Mouse (Mus musculus) heart, adult 11 months (tissue): Measurements from ENCODE around the gene Acot4.
"Not testable (repeated sequence)": the region's sequence is repeated elsewhere in the genome, so short reads cannot be mapped to it uniquely, and the experiment has no call there.

Experiments
- DNase-seq: peaks from one replicate; pipeline ENCODE4 v3.0.0; 2022

The Acot4 gene

DNA sequence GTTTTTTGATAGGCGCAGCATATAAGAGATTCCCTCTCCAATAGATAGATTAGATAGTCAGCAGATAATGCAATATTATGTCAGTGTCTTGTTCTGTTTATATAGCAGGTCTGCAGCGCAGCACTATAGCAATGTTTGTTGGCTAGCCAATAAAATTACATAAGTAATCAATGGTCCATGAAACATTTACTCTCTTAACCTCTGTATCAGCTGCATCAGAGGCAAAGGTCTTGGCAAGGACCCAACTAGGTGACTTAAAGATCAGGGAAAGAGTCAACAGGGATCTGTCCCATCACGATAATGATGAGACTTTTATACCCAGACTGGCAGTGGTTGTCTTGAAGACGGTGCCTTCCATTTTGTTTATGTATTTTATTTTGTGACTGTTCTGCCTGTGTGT lies 5.3 kb upstream of the Acot4 start:
- DNase-seq = no peak

DNA sequence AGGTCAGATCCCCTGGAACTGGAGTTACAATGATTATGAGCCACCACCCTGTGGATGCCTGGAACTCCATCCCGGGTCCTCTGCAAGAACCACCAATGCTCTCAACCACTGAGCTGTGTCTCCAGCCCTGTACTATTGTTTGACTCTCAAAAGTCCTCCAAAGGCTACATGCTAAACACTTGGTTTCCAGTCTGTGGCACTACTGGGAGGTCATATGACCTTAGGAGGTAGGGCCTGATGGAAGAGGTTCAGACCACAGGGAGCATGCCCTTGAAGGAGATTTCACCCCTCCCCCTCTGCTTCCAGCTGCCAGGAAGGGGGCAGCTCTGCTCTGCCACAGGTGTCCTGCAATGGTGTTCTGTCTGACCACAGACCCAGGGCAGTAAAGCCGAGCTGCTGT lies 4.9 kb upstream of the Acot4 start:
- not testable (repeated sequence) for DNase-seq

DNA sequence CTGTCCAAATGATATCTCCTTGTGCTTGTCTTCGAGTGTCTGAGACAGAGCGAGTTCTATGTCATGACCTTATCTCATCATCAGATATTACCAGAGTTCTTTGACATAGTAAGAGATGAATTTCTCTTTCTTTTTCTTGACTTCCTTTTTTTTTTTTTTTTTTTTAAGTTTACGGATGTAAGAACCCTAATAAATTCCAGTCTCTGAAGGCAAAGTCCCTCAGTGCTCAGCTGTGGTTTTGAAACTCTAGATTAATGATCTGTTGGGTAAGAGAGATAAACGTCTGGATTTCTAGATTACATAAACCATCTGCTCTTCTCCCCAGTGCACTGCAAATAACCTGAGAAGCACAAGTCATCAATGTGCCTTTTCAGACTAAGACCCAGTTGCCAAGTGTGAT lies 4.1 kb upstream of the Acot4 start:
- DNase-seq = no peak

DNA sequence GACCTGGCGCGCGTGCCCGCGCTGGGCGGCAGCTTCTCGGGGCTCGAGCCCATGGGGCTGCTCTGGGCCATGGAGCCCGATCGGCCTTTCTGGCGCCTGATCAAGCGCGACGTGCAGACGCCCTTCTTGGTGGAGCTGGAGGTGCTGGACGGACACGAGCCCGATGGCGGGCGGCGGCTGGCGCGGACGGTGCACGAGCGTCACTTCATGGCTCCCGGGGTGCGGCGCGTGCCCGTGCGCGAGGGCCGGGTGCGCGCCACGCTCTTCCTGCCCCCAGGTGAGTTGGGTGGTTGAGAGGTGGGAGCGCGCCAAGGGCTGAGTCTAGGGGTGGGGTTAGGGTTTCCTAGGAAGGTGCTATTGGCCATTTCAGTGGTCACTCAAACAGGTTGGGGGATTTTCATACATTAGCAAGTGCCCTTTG lies 522 bp downstream of the Acot4 start, which contains the start of gene Gm49366:
TSS of gene Gm49366 (plus strand) at position 245 of the 421 bp plus-strand sequence.
- peak; percentile 91 for DNase-seq

DNA sequence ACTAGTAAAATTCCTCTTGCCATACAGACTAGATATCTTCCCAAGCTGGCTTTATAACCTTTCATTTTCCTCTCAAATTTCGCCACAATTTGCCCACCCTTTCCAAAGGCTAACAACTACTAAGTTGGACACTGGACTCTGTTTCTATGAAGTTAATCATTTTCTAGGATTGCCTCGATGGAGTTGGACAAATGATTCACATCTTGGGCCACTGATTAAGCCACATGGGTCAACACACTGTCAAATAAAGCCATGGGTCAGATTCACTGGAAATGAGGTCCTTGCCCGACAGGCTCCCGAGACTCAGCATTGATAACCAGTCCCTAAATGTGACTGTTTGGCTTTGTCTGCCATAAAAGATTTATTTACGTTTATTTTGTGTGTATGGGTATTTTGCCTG lies 4.1 kb downstream of the Acot4 start:
- DNase-seq = no peak

DNA sequence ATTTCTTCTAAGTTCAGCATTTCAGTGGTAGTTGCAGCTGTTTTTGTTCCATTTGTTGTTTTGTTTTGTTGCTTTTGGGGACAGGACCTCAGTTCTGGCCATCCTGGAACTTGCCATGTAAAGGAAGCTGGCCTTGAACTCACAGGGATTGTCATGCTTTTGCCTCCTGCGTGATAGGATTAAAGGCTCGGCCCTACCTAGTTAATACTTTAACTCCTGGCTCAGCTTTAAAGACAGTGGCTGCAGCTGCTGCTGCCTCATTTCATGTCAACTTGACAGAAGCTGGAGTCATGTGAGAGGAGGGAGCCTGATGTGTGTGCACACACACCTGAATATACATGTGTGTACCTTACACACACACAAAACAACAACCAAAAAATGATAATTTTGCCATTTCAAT lies 5.9 kb downstream of the Acot4 start:
- DNase-seq = peak; percentile 16

DNA sequence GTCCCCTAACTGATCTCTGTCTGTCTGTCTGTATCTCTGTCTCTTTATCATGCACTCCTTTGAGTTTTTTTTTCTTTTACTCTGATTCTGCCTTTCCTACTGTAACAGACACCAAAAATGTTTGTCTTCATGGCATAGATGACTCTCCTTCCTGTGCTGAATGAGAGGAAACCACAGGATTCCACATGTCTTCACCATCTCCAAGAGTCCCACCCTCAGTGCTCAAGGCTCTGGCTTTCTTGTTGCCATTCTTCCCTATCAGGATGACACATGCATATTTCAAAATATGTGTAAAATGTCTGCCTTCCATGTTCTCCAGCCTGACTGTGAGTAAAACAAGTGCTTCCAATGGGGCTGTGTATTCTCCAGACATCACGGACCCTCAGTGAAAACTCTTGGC lies 8.7 kb downstream of the Acot4 start:
- peak; percentile 40 for DNase-seq

DNA sequence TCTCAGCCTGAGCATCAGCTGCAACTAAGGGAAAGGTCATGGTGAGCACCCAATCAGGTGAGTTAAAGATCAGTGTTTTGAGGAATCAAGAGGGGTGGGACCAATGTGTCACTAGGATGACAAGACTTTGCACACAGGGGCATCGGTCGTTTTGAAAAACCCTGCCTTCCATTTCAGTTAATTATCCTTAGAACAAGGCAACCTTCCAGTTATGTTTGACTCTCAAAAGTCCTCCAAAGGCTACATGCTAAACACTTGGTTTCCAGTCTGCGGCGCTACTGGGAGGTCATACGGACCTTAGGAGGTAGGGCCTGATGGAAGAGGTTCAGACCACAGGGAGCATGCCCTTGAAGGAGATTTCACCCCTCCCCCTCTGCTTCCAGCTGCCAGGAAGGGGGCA lies 12.6 kb downstream of the Acot4 start:
- DNase-seq = peak; percentile 76

DNA sequence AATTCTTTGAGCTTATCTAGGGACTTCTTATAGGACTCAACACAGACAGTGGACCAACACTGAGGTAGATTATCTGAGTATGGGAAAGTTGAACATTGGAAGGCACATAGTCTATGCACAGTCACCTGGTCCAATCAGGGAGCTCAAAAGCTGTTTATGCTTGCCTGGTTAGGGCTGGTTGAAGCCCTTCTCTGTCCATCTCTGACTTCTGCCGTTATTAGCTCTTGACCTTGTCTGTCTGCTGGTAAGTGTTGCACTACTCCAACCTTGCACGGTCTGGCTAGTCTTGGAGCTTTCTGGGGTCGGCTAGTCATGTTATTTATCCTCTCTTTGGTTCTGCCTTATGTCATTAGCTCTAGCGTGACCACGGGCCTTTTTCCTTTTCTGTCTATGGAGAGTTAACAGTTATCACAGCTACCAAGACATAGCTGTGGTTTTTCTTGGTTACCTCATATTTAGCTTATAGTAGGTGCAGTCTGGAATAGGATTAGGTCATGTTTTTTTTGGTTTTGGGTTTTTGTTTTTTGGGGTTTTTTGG lies 13.8 kb downstream of the Acot4 start, which contains the start of gene Acot3:
TSS of gene Acot3 (plus strand) at position 208 of the 538 bp plus-strand sequence.
- DNase-seq = peak; percentile 71

DNA sequence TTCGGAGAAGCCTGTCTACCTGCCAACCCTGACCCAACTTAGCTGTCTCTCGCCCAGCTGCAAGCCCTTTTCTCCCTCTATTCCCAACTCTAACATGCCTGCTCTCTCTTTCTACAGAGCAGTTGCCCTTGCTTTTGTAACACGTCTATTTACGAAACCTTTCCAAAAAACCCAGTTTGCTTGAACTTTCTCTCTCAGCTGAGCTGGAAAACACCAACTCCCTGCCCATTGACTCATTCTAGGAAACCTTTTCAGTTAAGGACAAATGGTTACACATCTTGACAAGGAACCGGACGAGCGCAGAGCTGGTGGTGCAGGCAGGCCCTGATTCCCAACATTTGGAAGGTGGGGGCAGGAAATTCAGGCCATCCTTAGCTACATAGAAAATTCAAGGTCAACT lies 14.4 kb downstream of the Acot4 start:
- DNase-seq = no peak

DNA sequence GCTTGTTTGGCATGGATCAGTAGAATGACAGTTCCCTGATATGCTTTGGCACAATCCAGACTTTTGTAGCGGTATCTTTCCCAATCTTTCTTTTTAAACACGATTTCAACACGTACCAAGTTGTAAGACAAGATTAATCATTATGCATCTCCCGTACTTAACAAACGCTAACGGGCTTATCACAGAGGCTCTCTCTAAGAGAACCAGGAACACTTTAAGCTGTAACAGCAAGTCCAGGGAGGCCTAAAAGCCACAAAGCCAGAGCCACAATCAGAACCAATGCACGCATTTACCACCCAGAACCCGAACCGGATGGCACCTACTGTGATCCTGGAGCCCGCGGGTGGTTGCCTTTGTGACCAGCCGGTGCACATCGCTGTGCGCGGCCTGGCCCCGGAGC lies 15.0 kb downstream of the Acot4 start:
- peak; percentile 55 for DNase-seq

DNA sequence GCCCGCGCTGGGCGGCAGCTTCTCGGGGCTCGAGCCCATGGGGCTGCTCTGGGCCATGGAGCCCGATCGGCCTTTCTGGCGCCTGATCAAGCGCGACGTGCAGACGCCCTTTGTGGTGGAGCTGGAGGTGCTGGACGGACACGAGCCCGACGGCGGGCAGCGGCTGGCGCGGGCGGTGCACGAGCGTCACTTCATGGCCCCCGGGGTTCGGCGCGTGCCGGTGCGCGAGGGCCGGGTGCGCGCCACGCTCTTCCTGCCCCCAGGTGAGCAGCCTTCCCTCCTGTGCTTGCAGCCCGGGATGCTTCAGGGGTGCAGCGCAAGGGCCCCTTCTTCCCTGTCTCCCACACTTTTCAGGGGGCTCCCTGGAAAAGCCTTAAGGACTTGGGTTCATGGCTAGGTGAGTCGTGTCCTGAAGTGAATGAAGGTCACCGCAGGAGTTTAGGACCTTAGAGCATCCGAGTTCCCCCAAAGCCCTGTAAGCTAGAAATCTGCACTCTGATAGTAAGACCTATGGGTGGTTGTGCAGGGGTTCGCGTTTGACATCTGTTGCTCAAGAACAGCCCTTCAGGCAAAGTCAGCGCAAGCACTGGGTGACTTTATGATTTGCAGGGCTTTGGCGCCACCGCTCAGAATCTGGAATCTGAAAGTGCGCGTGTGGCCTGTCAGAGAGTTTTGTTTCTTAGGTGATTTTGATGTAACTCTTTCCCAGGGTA lies 15.7 kb downstream of the Acot4 start:
- no peak for DNase-seq

DNA sequence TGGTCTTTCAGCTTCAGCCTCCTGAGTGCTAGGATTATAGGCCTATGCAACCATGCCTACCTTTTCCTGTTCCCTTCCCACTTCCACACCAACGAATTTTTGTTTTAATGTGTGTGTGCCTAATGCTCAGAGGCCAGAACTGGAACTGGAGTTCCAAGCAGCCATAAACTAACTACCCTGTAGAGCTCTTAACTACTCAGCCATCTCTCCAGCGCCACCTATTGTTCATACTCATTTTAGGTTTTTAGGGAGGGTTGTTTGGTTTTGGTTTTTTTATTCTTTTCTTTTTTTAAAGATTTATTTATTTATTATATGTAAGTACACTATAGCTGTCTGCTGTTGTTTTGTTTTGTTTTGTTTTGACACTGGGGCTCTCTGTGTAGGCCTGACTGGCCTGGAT lies 22.8 kb downstream of the Acot4 start:
- DNase-seq = no peak

DNA sequence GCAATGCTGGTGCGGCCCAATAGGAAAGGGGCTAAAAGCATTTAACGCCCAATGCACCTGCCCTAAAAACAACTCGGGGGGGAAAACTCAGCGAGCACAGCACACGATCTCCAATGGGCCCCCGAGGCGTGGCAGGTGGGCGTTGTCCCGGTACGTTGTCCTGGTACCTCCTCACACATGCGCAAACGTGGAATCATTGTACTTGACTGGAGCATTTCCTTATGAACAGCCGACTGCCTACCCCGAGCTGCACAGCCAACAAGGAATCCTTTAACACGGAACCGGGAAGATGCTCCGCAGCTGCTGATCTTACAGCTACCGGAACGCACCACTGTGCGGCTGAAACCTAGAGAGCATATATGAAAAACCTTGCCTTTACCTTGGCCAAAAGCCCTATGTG lies 24.2 kb downstream of the Acot4 start:
- peak; percentile 72 for DNase-seq

DNA sequence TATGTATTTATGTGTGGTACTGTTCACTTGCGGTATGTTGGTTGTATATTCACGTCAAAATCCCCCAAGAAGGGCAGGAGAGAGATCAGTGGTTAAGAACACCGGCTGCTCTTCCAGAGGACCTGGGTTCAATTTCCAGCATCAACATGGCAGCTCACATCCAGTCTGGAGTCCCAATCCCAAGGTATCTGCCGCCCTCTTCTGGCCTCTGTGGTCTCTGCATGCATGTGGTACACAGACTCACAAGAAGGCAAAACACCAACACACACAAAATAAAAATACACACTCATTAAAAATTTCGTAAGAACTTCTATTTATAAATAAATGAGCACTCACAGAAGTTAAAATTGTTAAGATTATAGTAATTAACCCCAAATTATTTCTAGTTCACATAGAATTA lies 25.0 kb downstream of the Acot4 start:
- peak; percentile 88 for DNase-seq

DNA sequence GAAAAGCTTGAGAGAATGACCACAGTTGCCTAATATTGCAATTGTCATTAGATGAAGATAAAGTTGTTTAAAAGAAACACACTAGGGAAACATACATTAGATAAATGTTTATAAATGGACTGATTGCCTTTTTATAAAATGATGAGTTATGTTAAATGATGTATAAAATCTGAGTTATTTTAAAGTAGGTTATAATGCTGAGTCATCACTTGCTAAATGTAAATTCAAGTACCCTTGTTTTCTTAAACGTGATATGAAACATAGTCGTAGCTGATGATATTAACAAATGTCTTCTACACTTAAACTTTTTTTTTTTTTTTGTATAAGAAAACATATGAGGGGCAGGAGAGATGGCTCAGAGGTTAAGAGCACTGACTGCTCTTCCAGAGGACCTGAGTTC lies 25.7 kb downstream of the Acot4 start:
- no peak for DNase-seq

DNA sequence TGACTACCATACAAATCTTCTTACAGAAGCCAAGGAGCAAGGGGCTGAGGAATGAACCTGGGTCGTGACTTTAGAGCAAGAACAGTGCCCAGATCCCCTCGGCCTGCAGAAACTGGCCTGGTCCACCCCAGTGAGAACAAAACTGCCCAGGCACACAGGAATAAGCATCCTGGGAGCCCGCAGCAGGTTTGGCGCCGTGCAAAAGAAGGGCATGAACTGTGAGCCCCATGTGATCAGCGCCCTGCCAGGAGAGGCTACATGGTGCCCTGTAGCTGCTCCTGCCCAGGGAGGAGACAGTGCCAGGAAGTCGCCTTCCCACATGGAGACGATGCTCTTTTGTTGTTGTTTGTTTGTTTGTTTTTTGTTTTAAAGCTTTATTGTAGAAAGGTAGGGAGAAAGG lies 26.4 kb downstream of the Acot4 start:
- DNase-seq = peak; percentile 86

DNA sequence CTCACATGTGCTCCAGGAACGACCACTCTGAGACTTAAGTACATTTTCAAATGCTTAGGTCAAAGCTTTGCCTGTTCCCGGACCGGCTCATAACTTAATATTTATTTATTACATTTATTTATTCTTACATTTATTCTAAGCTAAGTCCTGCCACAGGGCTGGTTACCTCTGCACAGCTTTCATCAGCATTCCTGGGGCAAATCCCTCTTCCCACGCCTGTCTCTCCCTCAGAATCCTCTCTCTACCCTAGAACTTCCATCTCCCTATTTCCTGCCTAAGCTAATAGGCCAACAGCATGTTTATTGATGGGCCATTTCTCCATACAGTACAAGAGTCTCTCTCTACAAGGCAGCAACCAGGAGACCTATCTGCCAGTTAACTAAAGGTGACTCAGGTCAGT lies 29.6 kb downstream of the Acot4 start:
- DNase-seq = peak; percentile 74

DNA sequence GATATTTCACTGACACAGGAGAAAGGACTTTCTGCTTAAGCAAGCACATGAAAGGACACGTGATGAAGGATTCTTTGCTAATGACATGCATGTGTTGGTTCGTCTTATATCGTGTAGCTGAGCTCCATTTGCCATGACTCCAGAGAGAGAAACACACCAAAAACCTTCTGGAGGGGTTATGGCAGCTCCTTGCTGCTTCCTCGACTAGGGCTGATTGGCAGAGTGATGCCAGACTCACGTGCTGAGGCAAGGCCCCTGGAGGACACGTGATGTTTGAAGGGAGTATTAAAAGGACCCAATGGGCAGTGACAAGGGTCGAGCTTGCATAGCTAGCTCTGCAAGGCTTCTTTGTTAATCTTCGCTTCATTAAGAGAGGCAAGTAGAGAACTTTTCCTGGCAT lies 30.1 kb downstream of the Acot4 start:
- peak; percentile 74 for DNase-seq

DNA sequence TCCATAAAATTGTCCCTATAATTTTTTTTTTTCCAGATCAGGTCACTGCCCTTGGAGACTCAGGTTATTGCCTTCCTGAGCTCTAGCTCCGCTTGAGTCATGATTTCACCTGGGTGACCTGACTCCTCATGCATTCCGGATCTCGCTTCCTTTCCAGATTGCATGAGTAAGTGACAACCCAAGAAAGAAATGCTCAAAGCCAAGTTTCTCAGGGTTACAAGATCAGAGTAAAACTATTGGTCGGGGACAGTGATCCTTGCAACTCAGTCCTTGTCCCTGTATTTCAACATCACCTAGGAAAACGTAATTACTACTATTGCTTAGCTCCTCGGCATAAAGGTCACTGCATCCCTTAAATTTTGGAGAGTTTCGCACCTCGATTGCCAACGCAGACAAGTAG lies 30.8 kb downstream of the Acot4 start, which contains the start of gene Acot5:
TSS of gene Acot5 (plus strand) at position 340 of the 400 bp plus-strand sequence.
- DNase-seq = no peak

DNA sequence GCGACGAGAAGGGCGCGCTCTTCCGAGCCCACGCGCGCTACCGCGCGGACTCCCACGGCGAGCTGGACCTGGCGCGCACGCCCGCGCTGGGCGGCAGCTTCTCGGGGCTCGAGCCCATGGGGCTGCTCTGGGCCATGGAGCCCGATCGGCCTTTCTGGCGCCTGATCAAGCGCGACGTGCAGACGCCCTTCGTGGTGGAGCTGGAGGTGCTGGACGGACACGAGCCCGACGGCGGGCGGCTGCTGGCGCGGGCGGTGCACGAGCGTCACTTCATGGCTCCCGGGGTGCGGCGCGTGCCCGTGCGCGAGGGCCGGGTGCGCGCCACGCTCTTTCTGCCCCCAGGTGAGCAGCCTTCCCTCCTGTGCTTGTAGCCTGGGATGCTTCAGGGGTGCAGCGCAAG lies 31.4 kb downstream of the Acot4 start:
- DNase-seq = peak; percentile 94

DNA sequence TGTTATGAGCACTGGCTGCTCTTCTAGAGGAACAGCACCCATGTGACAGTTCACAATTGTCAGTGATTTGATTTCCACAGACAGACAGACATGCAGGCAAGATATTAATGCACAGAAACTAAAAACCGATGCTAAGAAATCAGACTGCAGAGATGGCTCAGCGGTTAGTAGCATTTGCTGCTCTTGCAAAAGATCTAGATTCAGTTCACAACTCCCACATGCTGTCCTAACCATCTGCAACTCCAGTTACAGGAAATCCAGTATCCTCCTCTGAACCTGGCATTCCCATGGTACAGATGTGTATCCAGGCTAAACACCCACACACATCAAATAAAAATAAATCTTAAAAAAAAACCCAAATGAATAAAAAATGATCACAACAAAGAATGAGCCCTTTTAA lies 33.5 kb downstream of the Acot4 start:
- DNase-seq = peak; percentile 6

DNA sequence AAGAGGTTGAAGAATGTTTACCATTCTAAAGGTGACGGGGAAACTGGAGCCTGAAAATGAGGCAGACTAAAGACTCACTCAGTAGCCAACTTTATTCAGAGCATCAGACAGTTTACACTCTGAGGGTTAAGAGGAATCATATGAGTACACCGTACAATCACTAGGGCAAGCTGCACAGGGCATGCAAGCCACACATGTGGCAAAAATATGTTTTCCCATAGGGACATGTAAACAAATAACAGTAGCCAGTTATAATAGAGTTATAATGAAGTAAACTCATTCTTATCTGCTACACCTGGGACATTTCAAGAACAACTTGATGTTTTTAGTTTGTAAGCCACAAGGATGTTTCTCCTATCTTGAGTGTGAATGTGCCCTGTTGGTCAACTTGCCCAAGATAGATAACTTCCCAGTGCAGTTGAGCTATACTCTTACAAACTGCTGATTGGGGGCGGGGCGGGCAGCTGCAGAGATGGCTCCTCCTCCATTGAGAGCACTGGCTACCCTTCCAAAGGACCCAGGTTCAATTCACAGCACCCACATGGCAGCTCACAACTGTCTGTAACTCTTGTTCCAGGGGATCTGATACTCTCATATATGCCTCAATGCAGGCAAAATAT lies 39.3 kb downstream of the Acot4 start:
- peak; percentile 73 for DNase-seq

DNA sequence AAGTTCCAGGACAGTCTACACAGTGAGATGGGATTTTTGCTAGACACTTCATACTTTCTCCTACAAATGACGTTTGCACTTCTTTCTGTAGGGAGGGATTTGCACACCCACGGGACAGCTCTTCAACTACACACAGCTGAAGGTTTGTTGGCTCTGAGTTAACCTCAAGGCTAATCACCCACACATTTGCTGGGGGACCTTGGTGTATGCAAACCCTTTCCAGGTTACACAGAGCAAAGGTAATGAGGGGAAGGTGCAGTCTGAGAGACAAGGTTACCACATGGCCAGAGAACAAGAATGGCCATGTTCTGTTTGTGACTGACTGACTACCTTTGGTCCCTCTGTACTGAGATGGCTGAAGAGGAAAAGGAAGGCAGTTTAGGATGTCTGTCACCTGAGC lies 45.7 kb downstream of the Acot4 start:
- DNase-seq = no peak
